In the genomic region with DNA sequence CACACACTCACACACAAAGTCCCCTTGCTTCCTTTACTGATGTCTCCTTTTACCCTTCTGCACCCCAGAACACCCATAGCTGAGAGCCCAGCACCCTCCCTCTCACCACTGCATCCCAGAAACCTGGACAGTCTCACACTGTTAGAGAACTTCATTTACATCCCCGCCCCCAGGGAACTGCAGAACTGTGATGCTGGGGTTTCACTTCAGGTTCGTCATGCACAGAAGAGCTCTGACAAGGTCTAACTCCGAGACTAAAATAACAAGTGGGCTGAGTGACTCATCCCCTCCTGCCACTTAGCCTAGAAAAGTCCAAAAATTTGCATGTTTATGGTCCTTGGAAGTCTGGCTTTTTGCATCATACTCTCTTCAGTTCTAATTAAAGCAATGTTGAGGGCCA, we compare ENCODE assay signal across 11 mouse cellular contexts. TPM values are rescaled to one million over a fixed set of nuclear protein-coding genes. Genes with fewer than 3 reads are reported as not detected.
DNase-seq lines count a peak whose midpoint lies in the region; ATAC-seq lines count a peak whose summit lies in the region.
"Had no signal": no experiment of that assay in that cellular context is flagged by ENCODE, and none has a peak within 500 bp of the region (broad histone marks: within the 10 kb centered on the region; RNA-seq: fewer than 3 reads in every experiment).

No protein-coding gene starts in this region.

- no peaks in the 10 kb centered on the region for H3K27me3 ChIP-seq in midbrain, embryonic 16.5 days (ENCODE audit: control insufficient read depth, insufficient read depth, low read depth, low read length)
- H3K27me3 ChIP-seq: heart, embryonic 15.5 days had no signal

- H3K4me1 ChIP-seq in midbrain, embryonic 16.5 days (ENCODE audit: control insufficient read depth, insufficient read depth, low read length): peaks cover 17% of the 10 kb centered on the region

- peaks cover 12% of the 10 kb centered on the region; the same call in 1 of the 2 replicates for H3K36me3 ChIP-seq in midbrain, embryonic 16.5 days (ENCODE audit: control insufficient read depth, insufficient read depth, low read length)

- no peak overlapping the region for H3K27ac ChIP-seq in midbrain, embryonic 16.5 days (ENCODE audit: low read length)
- H3K27ac ChIP-seq: heart, embryonic 15.5 days had no signal

- H3K4me3 ChIP-seq in midbrain, embryonic 16.5 days (ENCODE audit: low read depth, low read length): no peak overlapping the region
- H3K4me3 ChIP-seq: heart, embryonic 15.5 days had no signal

- no peak overlapping the region for H3K9ac ChIP-seq in midbrain, embryonic 16.5 days (ENCODE audit: low read depth, low read length)
- H3K9ac ChIP-seq: heart, embryonic 15.5 days had no signal

- H3K4me2 ChIP-seq in midbrain, embryonic 16.5 days (ENCODE audit: low read length): no peak overlapping the region
- H3K4me2 ChIP-seq: heart, embryonic 15.5 days had no signal

- H3K9me3 ChIP-seq in midbrain, embryonic 16.5 days (replicated peaks; ENCODE audit: control insufficient read depth, low read length, poor library complexity, severe bottlenecking): no peaks in the 10 kb centered on the region
- H3K9me3 ChIP-seq: heart, embryonic 15.5 days had no signal

- DNase-seq in frontal cortex, postnatal 25 days (ENCODE audit: low spot score in 2 of 2): no peak
- peak; percentile 56 for DNase-seq in lung, postnatal 25 days (ENCODE audit: low spot score)
- no peak for DNase-seq in lung, adult 18-20 months
- DNase-seq in left cerebral cortex, adult 9 months (ENCODE audit: low spot score in 2 of 2): peak; percentile 81 to 86
- DNase-seq in spleen, postnatal 36 days (ENCODE audit: low spot score in 2 of 2): peak; percentile 90 to 91
- DNase-seq: midbrain, embryonic 14.5 days had no signal

- 67% methylated on average over 3 of the region's 3 CpGs for WGBS in midbrain, embryonic 16.5 days

- ATAC-seq in frontal cortex, adult (ENCODE audit: low TSS enrichment): peak; percentile 78
- no peak for ATAC-seq in midbrain, embryonic 16.5 days
- no peak for ATAC-seq in CD4-positive, CD25-positive, alpha-beta regulatory T cell, adult 4 months

RNA-seq across cellular contexts. Expression of a gene that starts 9.7 kb away (rescaled TPM):
- 15.5 and 18.2 TPM in 2 replicates for polyA plus RNA-seq in midbrain, embryonic 16.5 days (2015; fragmentation: Nextera tagmentation; extraction: Ambion mirVana)
- 1 to 10 TPM; 4.4 to 5.5 TPM for polyA plus RNA-seq in CD4-positive, CD25-positive, alpha-beta regulatory T cell, adult 4 months (2017; shearing (Covaris generic))

RNA-seq across cellular contexts. Expression of a gene that starts 10.3 kb away (rescaled TPM):
- 1.3 TPM in 2 replicates for polyA plus RNA-seq in midbrain, embryonic 16.5 days (2015; fragmentation: Nextera tagmentation; extraction: Ambion mirVana)
- 10 to 100 TPM in 1 of 2 experiments, 1 to 10 TPM in 1; 8.9 to 11.6 TPM for polyA plus RNA-seq in CD4-positive, CD25-positive, alpha-beta regulatory T cell, adult 4 months (2017; shearing (Covaris generic))

RNA-seq across cellular contexts. Expression of a gene that starts 26.4 kb away (rescaled TPM):
- 10.7 and 12.3 TPM in 2 replicates for polyA plus RNA-seq in midbrain, embryonic 16.5 days (2015; fragmentation: Nextera tagmentation; extraction: Ambion mirVana)
- polyA plus RNA-seq in CD4-positive, CD25-positive, alpha-beta regulatory T cell, adult 4 months (2017; shearing (Covaris generic)): 10 to 100 TPM; 31.8 to 32.1 TPM

RNA-seq across cellular contexts. Expression of a gene that starts 33.8 kb away (rescaled TPM):
- polyA plus RNA-seq in midbrain, embryonic 16.5 days (2015; fragmentation: Nextera tagmentation; extraction: Ambion mirVana): not detected in 2 replicates
- not detected for polyA plus RNA-seq in CD4-positive, CD25-positive, alpha-beta regulatory T cell, adult 4 months (2017; shearing (Covaris generic))
- polyA plus RNA-seq: heart, embryonic 15.5 days; midbrain, embryonic 14.5 days; stomach, embryonic 16.5 days had no signal

RNA-seq across cellular contexts. Expression of a gene that starts 36.9 kb away (rescaled TPM):
- polyA plus RNA-seq in midbrain, embryonic 16.5 days (2015; fragmentation: Nextera tagmentation; extraction: Ambion mirVana): 11.6 and 15.6 TPM in 2 replicates
- polyA plus RNA-seq in CD4-positive, CD25-positive, alpha-beta regulatory T cell, adult 4 months (2017; shearing (Covaris generic)): 10 to 100 TPM in 1 of 2 experiments, 1 to 10 TPM in 1; 8.5 to 28.4 TPM

Comparison
In these comparisons a context has a peak if more than half of its experiments do, and no peak if none do; other contexts are left out.
1. DNase-seq: peak in lung, postnatal 25 days (single experiment), left cerebral cortex, adult 9 months (2 of 2) and spleen, postnatal 36 days (2 of 2); none in frontal cortex, postnatal 25 days (0 of 2) and lung, adult 18-20 months (0 of 2).